Mouse (Mus musculus) ES-E14 (cell line): ENCODE results near the gene Dusp5.

Source experiments
- MAFK ChIP-seq: IDR thresholded peaks from 2 replicates; pipeline ENCODE4 v1.6.1; 2014; ENCODE audit warnings: mild to moderate bottlenecking, low read depth, low read length, inconsistent platforms; ENCODE audit not compliant: insufficient read depth
- ZC3H11A ChIP-seq: IDR thresholded peaks from 2 replicates; pipeline ENCODE4 v1.6.1; 2012; ENCODE audit warnings: low read depth, mild to moderate bottlenecking, inconsistent platforms, low read length, borderline replicate concordance
- ZNF384 ChIP-seq: IDR thresholded peaks from 2 replicates; pipeline ENCODE4 v1.6.1; 2012; ENCODE audit warnings: low read depth, low read length, inconsistent platforms

DNA sequence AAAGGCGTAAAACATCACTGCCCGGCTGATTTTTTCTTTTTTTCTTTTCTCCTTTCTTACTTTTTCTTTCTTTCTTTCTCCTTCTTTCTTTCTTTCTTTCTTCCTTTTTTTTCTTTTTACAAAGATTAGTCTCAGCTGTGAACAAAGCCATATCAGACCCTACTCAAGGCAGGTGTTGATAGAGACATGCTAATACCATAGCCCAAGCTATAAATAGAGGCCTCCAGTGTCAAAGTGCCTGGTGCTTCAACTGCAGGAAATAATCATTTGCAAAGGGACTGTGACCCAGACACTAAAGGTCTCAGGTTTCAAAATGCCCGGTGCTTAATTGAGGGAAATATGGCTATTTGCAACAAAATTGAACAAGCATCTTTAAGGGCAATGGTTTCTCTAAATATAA, 39.6 kb downstream of the Dusp5 start:
- TF ChIP-seq ZC3H11A (no peak), ZNF384 (no peak), MAFK (no peak)
